Mouse (Mus musculus): ENCODE results near the gene Rpl36. TPM values are rescaled to one million over a fixed set of nuclear protein-coding genes. Genes with fewer than 3 reads are reported as not detected.
"Not testable (repeated sequence)": the region's sequence is repeated elsewhere in the genome, so short reads cannot be mapped to it uniquely, and the experiment has no call there.

Gene Rpl36
- total RNA-seq, 1 experiment from 2014 or later, result 1,232 TPM

DNA sequence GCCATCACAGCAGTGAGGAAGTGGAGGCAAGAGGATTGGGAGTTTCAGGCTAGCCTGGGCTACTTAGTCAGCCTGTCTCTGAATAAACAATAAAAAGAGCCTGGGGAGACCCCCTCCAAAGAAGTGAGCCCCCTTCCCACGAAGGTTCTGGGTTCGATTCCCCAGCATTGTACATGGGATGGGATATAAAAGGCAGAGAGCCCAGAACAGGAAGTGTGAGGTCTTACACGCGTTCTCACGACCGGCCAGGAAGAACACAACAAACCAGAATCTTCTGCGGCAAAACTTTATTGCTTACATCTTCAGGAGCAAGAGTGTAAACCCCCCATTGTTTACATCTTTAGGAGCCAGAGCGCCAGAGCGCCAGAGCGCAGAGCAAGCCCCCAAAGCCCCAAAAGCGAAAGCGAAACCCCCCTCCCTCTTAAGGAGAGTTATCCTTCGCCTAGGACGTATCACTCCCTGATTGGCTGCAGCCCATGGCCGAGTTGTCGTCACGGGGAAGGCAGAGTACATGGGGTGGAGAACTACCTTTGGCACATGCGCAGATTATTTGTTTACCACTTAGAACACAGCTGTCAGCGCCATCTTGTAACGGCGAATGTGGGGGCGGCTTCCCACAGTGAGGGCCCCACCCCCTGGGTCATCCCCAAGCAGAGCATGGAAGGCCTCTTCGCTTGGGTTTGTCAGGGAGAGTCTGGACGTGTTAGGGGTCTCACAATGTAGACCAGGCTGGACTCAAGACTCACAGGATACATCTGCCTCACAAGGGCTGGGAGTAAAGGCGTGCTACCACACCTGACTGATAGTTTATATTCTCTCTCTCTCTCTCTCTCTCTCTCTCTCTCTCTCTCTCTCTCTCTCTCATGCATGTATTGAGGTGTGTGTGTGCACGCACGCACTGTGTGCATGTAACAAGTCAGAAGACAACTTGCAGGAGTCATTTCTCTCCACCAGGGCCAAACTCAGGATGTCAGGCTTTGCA lies 16.9 kb downstream of the Rpl36 start:
- ATAC-seq (replicated peaks; ENCODE audit: insufficient number of reproducible peaks, low FRiP score, low TSS enrichment, poor library complexity, severe bottlenecking), result not testable (repeated sequence)

DNA sequence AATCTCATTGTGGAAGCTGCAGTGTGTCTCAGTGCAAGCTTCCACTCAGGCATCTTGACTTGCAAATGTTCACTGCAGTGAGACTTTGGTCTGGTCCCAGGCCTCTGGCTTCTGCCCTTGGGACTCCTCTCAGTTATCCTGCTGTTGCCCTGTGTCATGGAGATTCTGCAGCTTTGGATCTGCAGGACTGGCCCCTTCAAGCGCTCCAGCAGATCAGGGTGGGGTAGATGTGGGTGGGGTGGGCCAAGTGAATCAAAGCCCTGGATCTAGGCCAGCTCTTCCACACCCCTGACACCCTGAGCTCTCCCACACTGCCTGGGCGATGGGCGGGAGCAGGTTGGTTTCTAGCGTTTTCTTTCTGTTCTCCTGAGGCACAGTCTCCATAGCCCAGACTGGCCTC lies 18.6 kb downstream of the Rpl36 start:
- ATAC-seq (replicated peaks; ENCODE audit: insufficient number of reproducible peaks, low FRiP score, low TSS enrichment, poor library complexity, severe bottlenecking), result no peak

DNA sequence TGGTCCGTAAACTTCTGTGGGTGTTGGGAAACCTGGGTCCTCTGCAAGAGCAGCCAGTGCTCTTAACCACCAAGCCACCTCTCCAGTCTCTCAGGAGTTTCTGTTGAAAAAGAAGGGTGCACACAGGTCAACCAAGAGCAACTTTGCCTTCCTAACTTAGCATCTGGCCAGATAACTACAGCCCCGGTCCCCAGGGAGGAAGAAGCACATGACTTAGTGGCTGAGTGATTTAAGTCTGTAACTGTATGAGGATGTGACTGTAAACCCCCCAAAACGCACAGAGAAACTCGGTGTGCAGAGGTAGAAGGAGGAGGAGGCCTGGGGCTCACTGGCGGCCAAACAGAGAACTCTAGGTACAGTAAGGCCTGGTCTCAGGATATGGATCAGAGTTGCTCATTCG lies 20.8 kb downstream of the Rpl36 start:
- ATAC-seq (replicated peaks; ENCODE audit: insufficient number of reproducible peaks, low FRiP score, low TSS enrichment, poor library complexity, severe bottlenecking), result no peak

DNA sequence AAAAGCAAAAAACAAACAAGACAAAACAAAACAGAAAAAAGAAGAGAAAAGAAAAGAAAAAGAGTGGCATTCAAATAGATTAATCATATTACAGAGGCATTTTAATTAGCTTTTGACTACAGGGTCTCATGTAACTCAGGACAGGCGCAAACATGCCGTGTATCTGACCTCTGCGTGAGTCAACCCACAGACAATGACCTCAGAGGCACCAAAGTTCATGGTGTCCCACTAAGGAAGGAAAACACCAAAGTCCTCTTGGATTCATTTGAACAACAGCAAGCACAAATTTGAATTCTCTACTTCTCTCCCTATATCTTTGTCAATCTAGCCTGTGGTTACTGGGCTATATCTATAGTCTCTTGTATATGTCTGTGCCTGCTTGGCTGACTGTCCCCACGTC lies 30.0 kb downstream of the Rpl36 start:
- no peak for ATAC-seq (replicated peaks; ENCODE audit: insufficient number of reproducible peaks, low FRiP score, low TSS enrichment, poor library complexity, severe bottlenecking)

DNA sequence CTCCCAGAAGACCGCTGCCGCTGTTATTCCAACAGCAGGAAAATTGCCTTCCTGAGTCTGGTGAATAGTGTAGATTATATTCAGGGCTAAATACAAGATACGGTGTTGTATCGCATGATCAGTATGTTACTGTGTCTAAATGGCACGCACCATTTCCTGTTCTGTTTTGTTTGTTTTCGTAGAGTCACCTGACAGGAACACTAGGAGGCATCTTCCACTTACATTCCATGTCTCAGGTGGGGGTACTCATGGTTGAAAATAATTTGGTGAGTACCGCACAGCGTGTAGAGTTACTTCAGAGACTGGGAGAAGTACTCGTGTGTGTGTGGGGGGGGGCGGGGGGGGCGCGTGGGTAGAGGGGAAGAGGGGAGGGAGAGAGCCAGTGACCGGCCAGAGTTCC lies 34.3 kb downstream of the Rpl36 start:
- no peak for ATAC-seq (replicated peaks; ENCODE audit: insufficient number of reproducible peaks, low FRiP score, low TSS enrichment, poor library complexity, severe bottlenecking)

DNA sequence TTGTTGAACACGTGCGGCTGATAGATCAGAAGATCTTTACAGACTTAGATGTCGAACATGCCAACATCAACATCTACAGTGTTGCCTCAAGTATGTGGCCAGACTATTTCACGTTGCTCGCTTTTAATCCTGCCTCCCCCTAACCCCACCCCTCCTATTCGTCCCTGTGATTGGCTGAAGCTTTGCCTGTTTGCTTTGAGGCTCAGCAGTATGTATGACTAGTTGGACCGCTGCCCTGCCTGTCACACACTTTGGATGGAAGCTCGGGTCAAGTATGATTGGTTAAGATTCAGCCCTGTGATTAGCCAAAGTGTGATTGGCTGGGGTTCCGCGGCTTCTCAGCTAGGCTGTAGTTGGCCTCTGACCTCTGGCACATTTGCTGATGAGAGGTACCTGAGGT lies 38.6 kb downstream of the Rpl36 start:
- ATAC-seq (replicated peaks; ENCODE audit: insufficient number of reproducible peaks, low FRiP score, low TSS enrichment, poor library complexity, severe bottlenecking), result no peak

DNA sequence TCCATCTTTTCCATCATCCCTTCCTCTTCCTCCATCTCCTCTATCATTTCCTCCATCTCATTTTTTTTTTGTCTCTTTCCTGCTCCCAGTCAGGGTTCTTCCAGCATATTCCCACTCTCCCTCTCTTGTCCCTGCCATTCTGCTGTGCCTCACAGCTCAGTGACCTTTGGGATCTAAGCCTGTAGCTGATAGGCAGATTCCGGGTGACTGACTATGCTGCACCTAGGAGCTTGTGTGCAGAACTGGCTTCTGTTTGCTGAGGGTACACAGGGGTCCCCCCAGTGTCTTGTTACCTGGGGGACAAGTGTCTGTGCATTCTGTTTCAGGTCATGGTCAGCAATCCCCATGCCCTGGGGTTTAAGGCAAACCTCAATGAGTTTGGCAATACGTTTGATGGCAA lies 41.6 kb downstream of the Rpl36 start:
- no peak for ATAC-seq (replicated peaks; ENCODE audit: insufficient number of reproducible peaks, low FRiP score, low TSS enrichment, poor library complexity, severe bottlenecking)

DNA sequence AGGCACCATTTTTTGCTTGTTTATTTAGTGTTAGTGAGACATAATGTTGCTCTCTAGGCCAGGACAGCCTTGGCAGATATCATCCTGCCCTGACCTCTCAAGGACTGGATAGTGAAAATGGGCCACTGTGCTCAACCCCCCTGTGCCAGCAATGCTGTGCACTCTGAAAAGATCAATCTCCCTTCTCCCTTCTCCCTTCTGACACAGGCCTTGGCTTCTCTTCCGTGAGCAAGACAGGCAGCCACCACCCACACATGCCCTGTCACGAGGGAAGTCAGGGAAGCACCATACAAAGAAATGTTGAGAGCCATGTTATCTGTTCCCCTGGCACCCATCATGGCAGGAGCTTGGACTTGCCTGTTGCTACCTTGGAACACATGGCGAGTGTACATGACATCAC lies 42.1 kb downstream of the Rpl36 start:
- ATAC-seq (replicated peaks; ENCODE audit: insufficient number of reproducible peaks, low FRiP score, low TSS enrichment, poor library complexity, severe bottlenecking), result no peak

DNA sequence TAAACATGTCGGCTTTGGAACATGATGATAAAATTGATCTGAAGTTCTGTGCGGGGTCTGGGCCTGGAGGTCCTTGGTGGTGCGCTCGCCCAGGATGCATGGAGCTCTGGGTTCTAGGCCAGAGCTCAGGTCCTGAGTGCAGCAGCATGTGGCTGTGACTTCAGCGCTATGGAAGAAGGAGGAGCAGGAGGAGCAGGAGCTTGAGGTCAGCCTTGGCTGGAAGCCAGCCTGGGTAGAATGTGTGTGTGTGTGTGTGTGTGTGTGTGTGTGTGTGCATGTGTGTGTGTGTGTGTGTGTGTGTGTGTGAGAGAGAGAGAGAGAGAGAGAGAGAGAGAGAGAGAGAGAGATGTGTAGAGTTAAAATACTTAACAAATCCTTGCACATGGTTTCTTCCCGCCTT lies 43.0 kb downstream of the Rpl36 start:
- no peak for ATAC-seq (replicated peaks; ENCODE audit: insufficient number of reproducible peaks, low FRiP score, low TSS enrichment, poor library complexity, severe bottlenecking)

DNA sequence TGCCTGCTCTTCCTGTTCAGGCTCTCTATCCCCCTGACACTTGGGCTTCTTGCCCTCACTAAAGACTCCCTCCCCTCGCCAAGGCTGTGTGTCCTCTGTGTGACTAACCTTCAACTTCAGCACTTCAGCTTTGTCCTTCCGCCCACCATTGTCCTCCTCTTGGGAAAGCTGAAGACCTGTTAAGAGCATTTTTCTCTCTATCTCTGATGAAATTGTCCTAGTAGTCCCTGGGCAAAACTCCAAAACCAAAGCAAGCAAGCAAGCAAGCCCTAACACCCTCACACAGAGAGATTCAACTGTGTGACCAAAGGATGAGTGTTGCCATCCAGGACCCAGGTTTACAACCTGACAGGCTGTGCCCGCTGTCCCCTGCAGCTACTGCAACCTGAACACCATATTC lies 50.4 kb downstream of the Rpl36 start:
- no peak for ATAC-seq (replicated peaks; ENCODE audit: insufficient number of reproducible peaks, low FRiP score, low TSS enrichment, poor library complexity, severe bottlenecking)

Other genes starting within 250 kb of the Rpl36 start
- 15.5 to 40.8 TPM (median 16.3 TPM) in 3 replicates for gene Ptprs, start 136.9 kb upstream of the Rpl36 start, total RNA-seq (2017)
- not detected in 3 replicates for gene Znrf4, start 101.0 kb upstream of the Rpl36 start, total RNA-seq (2017)
- 1.2 to 2.0 TPM (median 1.4 TPM) in 3 replicates for gene Gm20219, start 59.0 kb upstream of the Rpl36 start, total RNA-seq (2017)
- gene Safb2, start 28.8 kb upstream of the Rpl36 start, total RNA-seq (2017), result 191 to 318 TPM (median 246 TPM) in 3 replicates
- 126 to 218 TPM (median 173 TPM) in 3 replicates for gene Safb, start 28.6 kb upstream of the Rpl36 start, total RNA-seq (2017)
- gene 2410015M20Rik, start 3.6 kb upstream of the Rpl36 start, total RNA-seq (2017), result 37.8 to 85.8 TPM (median 43.7 TPM) in 3 replicates
- gene Lonp1, start 13.5 kb downstream of the Rpl36 start, total RNA-seq (2017), result 33.2 to 46.1 TPM (median 34.8 TPM) in 3 replicates
- gene Catsperd, start 14.7 kb downstream of the Rpl36 start, total RNA-seq (2017), result 0.38 to 1.7 TPM in 2 of 3 replicates, not detected in the other
- 55.6 to 66.4 TPM (median 62.1 TPM) in 3 replicates for gene Ranbp3, start 59.9 kb downstream of the Rpl36 start, total RNA-seq (2017)
- gene Ndufa11, start 104.4 kb downstream of the Rpl36 start, total RNA-seq (2017), result 66.7 to 91.2 TPM (median 74.2 TPM) in 3 replicates
- gene Vmac, start 104.6 kb downstream of the Rpl36 start, total RNA-seq (2017), result 5.0 to 6.0 TPM (median 5.0 TPM) in 3 replicates
- not detected in 3 replicates for gene Nrtn, start 144.1 kb downstream of the Rpl36 start, total RNA-seq (2017)
- gene Dus3l, start 151.3 kb downstream of the Rpl36 start, total RNA-seq (2017), result 15.0 to 22.2 TPM (median 19.2 TPM) in 3 replicates
- 0.29 to 0.49 TPM in 2 of 3 replicates, not detected in the other for gene Prr22, start 156.8 kb downstream of the Rpl36 start, total RNA-seq (2017)
- 4.7 to 8.2 TPM (median 6.6 TPM) in 3 replicates for gene Rfx2, start 217.6 kb downstream of the Rpl36 start, total RNA-seq (2017)

All from monocyte, adult 5-6 weeks (primary cell).